Mouse (Mus musculus): Measurements from ENCODE around the gene Msl3l2. TPM values are rescaled to one million over a fixed set of nuclear protein-coding genes. Genes with fewer than 3 reads are reported as not detected.

Msl3l2 gene
- total and polyA plus RNA-seq, 3 experiments = not detected

GRCm38 (mm10) chr10:56061238-56061830 is 45.4 kb upstream of the Msl3l2 start (continued):
- no peak for TF ChIP-seq MEF2A (IDR thresholded peaks at IDR 0.05; ENCODE audit: extremely low read depth, insufficient replicate concordance, low read depth, low read length, poor library complexity, severe bottlenecking)

GRCm38 (mm10) chr10:56062746-56063145 is 44.0 kb upstream of the Msl3l2 start:
- no peak for TF ChIP-seq CHD2 (IDR thresholded peaks at IDR 0.05; ENCODE audit: low read length)
- TF ChIP-seq ETS1 (IDR thresholded peaks at IDR 0.05; ENCODE audit: low read depth, low read length) = no peak
- TF ChIP-seq GABPA (IDR thresholded peaks at IDR 0.05; ENCODE audit: low read depth, low read length) = no peak
- TF ChIP-seq TBP (IDR thresholded peaks at IDR 0.05; ENCODE audit: low read depth, low read length) = no peak
- TF ChIP-seq HCFC1 (IDR thresholded peaks at IDR 0.05; ENCODE audit: low read depth, low read length) = no peak
- no peak for TF ChIP-seq ZC3H11A (IDR thresholded peaks at IDR 0.05; ENCODE audit: low read depth, low read length)
- TF ChIP-seq SIN3A (IDR thresholded peaks at IDR 0.05; ENCODE audit: low read length) = no peak
- no peak for TF ChIP-seq RAD21 (IDR thresholded peaks at IDR 0.05; ENCODE audit: low read depth, low read length)
- no peak for TF ChIP-seq JUND (IDR thresholded peaks at IDR 0.05; ENCODE audit: low read depth, low read length)
- TF ChIP-seq UBTF (IDR thresholded peaks at IDR 0.05; ENCODE audit: borderline replicate concordance, insufficient read depth, low read depth, low read length) = no peak
- TF ChIP-seq POLR2AphosphoS2 (IDR thresholded peaks at IDR 0.05; ENCODE audit: low read length) = no peak
- TF ChIP-seq USF2 (IDR thresholded peaks at IDR 0.05; ENCODE audit: borderline replicate concordance in 1 of 2, insufficient read depth in 1 of 2, low read depth in 1 of 2, low read length in 2 of 2) = no peak
- no peak for TF ChIP-seq MYB (IDR thresholded peaks at IDR 0.05; ENCODE audit: low read depth, low read length)
- no peak for TF ChIP-seq TCF12 (IDR thresholded peaks at IDR 0.05; ENCODE audit: low read depth, low read length)
- TF ChIP-seq ELF1 (IDR thresholded peaks at IDR 0.05; ENCODE audit: low read depth, low read length) = no peak
- no peak for TF ChIP-seq MXI1 (IDR thresholded peaks at IDR 0.05; ENCODE audit: low read depth, low read length)
- no peak for TF ChIP-seq RCOR1 (IDR thresholded peaks at IDR 0.05; ENCODE audit: low read depth, low read length)
- TF ChIP-seq MAX (IDR thresholded peaks at IDR 0.05; ENCODE audit: low read length) = no peak
- no peak for TF ChIP-seq EP300 (IDR thresholded peaks at IDR 0.05; ENCODE audit: low read depth in 1 of 2, low read length in 2 of 2)
- TF ChIP-seq CHD1 (IDR thresholded peaks at IDR 0.05; ENCODE audit: low read depth, low read length) = no peak
- Histone ChIP-seq H3K9me3 (replicated peaks; ENCODE audit: insufficient read depth, low read length) (no peaks in the 10 kb centered on the region), H3K36me3 (ENCODE audit: control insufficient read depth in 1 of 2, insufficient read depth in 2 of 2, low read length in 2 of 2) (no peaks in the 10 kb centered on the region), H3K27ac (ENCODE audit: control insufficient read depth, low read depth, low read length) (no peak overlapping the region), H3K4me3 (ENCODE audit: control insufficient read depth in 1 of 2, insufficient read depth in 1 of 2, low read depth in 2 of 2, low read length in 2 of 2) (no peak overlapping the region), H3K4me1 (ENCODE audit: control insufficient read depth in 1 of 2, insufficient read depth in 2 of 2, low read length in 2 of 2) (no peaks in the 10 kb centered on the region), H3K27me3 (ENCODE audit: control insufficient read depth in 1 of 2, insufficient read depth in 2 of 2, low read length in 2 of 2) (no peaks in the 10 kb centered on the region), H3K79me2 (ENCODE audit: control insufficient read depth, insufficient read depth, low read length, poor library complexity) (no peaks in the 10 kb centered on the region), H3K9ac (ENCODE audit: control insufficient read depth, low read depth, low read length, poor library complexity, severe bottlenecking) (no peak overlapping the region)
- DNase-seq (ENCODE audit: low read depth, low spot score) = no peak
